Mouse (Mus musculus): Measurements from ENCODE around the gene Hyal2. TPM values are rescaled to one million over a fixed set of nuclear protein-coding genes. Genes with fewer than 3 reads are reported as not detected.
A peak's percentile ranks its signal among the peaks of the same experiment; 100 is the strongest.

Gene Hyal2
- polyA plus RNA-seq, 1 experiment from 2014 or later: 155 TPM

- no peak overlapping the region; the same call in 1 of the 2 replicates for H3K4me2 ChIP-seq (ENCODE audit: low read depth, severe bottlenecking)
Measured at GRCm38 (mm10) chr9:107577871-107578270, 10.1 kb downstream of the Hyal2 start.

DNA sequence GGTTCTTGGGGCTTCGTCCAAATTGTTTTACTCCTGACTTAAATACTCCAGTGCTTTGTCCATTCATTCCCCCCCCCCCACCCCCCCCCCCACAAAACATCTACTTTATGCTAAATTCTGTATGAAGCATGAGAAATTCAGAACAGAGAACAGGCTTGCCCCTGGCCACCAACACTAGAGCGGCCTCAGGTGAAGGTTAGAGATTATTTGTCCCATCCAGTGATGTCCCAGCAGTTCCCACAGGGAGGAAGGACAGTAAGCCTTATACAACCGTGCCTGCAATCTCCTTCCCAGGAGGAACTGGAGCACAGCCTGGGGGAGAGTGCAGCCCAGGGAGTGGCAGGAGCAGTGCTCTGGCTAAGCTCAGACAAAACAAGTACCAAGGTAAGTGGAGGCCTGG, 10.8 kb downstream of the Hyal2 start, which contains the start of gene Naa80:
Gene Naa80 (plus strand): TSS at position 301 of the 400 bp plus-strand sequence.
- DNase-seq (ENCODE audit: low spot score) (no peak), ATAC-seq (ENCODE audit: insufficient number of reproducible peaks, low FRiP score, low TSS enrichment, low read depth) (no peak)
- Histone ChIP-seq H3K9ac (ENCODE audit: low read length) (no peak within 1 kb of the TSS), H3K4me1 (ENCODE audit: control insufficient read depth, insufficient read depth, low read length) (peaks cover 24% of the 10 kb centered on the region), H3K36me3 (ENCODE audit: control insufficient read depth, insufficient read depth, low read length) (peaks cover 10% of the 10 kb centered on the region), H3K27ac (replicated peaks; ENCODE audit: low read depth, low read length) (no peak within 1 kb of the TSS), H3K27me3 (ENCODE audit: control insufficient read depth, insufficient read depth, low read length) (no peaks in the 10 kb centered on the region), H3K4me3 (ENCODE audit: low read depth, low read length) (no peak within 1 kb of the TSS), H3K9me3 (ENCODE audit: control insufficient read depth, low read length) (no peaks in the 10 kb centered on the region), H3K4me2 (ENCODE audit: low read depth, severe bottlenecking) (no peak within 1 kb of the TSS; the same call in 1 of the 2 replicates)
- 72% methylated on average over 3 of the region's 3 CpGs for whole genome bisulfite sequencing

More at GRCm38 (mm10) chr9:107577871-107578270, 10.1 kb downstream of the Hyal2 start:
- no peaks in the 10 kb centered on the region for H3K27me3 ChIP-seq (ENCODE audit: control insufficient read depth, insufficient read depth, low read length)
- H3K9ac ChIP-seq (ENCODE audit: low read length): no peak overlapping the region
- no peak overlapping the region for H3K4me3 ChIP-seq (ENCODE audit: low read depth, low read length)
- H3K27ac ChIP-seq (replicated peaks; ENCODE audit: low read depth, low read length): no peak overlapping the region
- DNase-seq (ENCODE audit: low spot score) (no peak), ATAC-seq (ENCODE audit: insufficient number of reproducible peaks, low FRiP score, low TSS enrichment, low read depth) (no peak)
- peaks cover 4% of the 10 kb centered on the region for H3K36me3 ChIP-seq (ENCODE audit: control insufficient read depth, insufficient read depth, low read length)
- 94% methylated on average over 10 of the region's 10 CpGs for WGBS
- H3K4me1 ChIP-seq (ENCODE audit: control insufficient read depth, insufficient read depth, low read length): peaks cover 24% of the 10 kb centered on the region
- H3K9me3 ChIP-seq (ENCODE audit: control insufficient read depth, low read length): no peaks in the 10 kb centered on the region

GRCm38 (mm10) chr9:107579023-107579900, 11.5 kb downstream of the Hyal2 start:
- H3K27me3 ChIP-seq (ENCODE audit: control insufficient read depth, insufficient read depth, low read length): no peaks in the 10 kb centered on the region
- no peak overlapping the region for H3K27ac ChIP-seq (replicated peaks; ENCODE audit: low read depth, low read length)
- no peak for ATAC-seq (ENCODE audit: insufficient number of reproducible peaks, low FRiP score, low TSS enrichment, low read depth)
- H3K4me3 ChIP-seq (ENCODE audit: low read depth, low read length): no peak overlapping the region
- no peak for DNase-seq (ENCODE audit: low spot score)
- H3K9ac ChIP-seq (ENCODE audit: low read length): no peak overlapping the region
- no peak overlapping the region for H3K4me2 ChIP-seq (ENCODE audit: low read depth, severe bottlenecking)
- H3K4me1 ChIP-seq (ENCODE audit: control insufficient read depth, insufficient read depth, low read length): peaks cover 24% of the 10 kb centered on the region
- peaks cover 7% of the 10 kb centered on the region for H3K36me3 ChIP-seq (ENCODE audit: control insufficient read depth, insufficient read depth, low read length)
- H3K9me3 ChIP-seq (ENCODE audit: control insufficient read depth, low read length): no peaks in the 10 kb centered on the region
- 97% methylated on average over 14 of the region's 14 CpGs for WGBS

DNA sequence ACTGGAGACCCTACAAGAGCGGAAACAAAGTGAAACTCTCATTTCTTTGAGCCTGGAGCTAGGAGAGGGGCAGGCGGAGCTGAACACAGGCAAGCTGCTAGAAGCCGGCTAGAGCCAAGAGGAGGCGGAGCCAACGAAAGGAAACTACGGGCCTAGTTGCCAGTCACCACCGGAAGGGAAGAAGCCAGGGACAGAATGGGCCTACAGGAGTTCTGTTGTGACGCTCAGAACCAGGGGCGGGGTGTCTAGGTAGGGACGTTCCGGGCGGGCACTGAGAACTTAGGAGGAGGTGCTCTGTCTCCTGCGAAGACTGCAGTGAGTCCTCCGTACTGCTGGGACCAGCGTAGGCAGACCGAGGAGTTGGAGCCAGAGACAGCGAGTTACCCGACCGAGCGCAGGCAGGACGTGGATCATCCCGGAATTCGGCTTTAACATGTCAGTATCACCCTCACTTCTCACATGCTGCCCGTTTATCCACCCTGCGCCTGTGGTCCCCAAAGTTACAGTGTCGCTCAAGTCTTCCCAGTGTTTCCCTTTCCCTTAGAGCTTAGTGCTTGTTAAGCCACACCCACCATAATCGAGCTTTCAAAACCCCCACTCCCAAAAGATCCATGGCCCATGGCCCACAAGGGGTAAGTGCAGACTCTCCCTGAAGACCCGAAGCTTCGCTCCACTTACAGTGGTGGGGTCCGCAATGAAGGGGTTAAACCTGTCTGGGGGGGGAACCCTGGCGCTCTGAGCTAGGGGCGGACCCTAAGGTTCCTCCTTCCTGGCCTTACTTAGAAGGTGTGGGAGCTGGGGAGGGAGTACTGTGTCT, 13.0 kb downstream of the Hyal2 start, which contains the start of gene Hyal3:
Gene Hyal3 (plus strand): TSS at position 318 of the 817 bp plus-strand sequence.
- Histone ChIP-seq H3K27me3 (ENCODE audit: control insufficient read depth, insufficient read depth, low read length) (no peaks in the 10 kb centered on the region), H3K9ac (ENCODE audit: low read length) (peak within 1 kb of the TSS; percentile 82), H3K4me1 (ENCODE audit: control insufficient read depth, insufficient read depth, low read length) (peaks cover 24% of the 10 kb centered on the region), H3K36me3 (ENCODE audit: control insufficient read depth, insufficient read depth, low read length) (peaks cover 7% of the 10 kb centered on the region), H3K4me2 (ENCODE audit: low read depth, severe bottlenecking) (peak within 1 kb of the TSS; percentile 95), H3K9me3 (ENCODE audit: control insufficient read depth, low read length) (no peaks in the 10 kb centered on the region), H3K27ac (replicated peaks; ENCODE audit: low read depth, low read length) (peak within 1 kb of the TSS; percentile 88), H3K4me3 (ENCODE audit: low read depth, low read length) (peak within 1 kb of the TSS; percentile 64)
- DNase-seq (ENCODE audit: low spot score): peak; percentile 85
- 0% methylated on average over 32 of the region's 32 CpGs for WGBS
- peak; percentile 36; the same call in 1 of the 2 replicates for ATAC-seq (ENCODE audit: insufficient number of reproducible peaks, low FRiP score, low TSS enrichment, low read depth)

DNA sequence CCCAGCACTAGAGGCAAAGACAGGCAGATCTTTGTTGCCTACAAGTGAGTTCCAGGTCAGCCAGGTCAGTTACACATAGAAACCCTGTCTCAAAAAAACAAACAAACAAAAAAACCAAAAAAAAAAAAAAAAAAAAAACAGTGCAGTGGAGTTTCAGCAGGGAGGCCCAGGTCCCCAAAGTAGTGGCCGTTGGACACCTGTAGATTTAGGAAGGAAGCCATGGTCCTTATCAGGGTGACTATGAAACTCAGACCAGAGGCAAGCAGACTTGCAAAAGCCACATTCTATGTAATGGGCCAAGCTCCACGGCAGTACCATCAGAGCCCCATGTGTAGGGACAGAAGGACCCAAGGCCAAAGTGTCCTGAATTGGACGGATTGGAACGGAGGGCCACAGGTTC, 13.8 kb downstream of the Hyal2 start:
- Histone ChIP-seq H3K27me3 (ENCODE audit: control insufficient read depth, insufficient read depth, low read length) (no peaks in the 10 kb centered on the region), H3K36me3 (ENCODE audit: control insufficient read depth, insufficient read depth, low read length) (peaks cover 7% of the 10 kb centered on the region), H3K4me1 (ENCODE audit: control insufficient read depth, insufficient read depth, low read length) (peaks cover 18% of the 10 kb centered on the region), H3K4me3 (ENCODE audit: low read depth, low read length) (peak overlapping the region; percentile 64), H3K4me2 (ENCODE audit: low read depth, severe bottlenecking) (peak overlapping the region; percentile 95), H3K9me3 (ENCODE audit: control insufficient read depth, low read length) (no peaks in the 10 kb centered on the region), H3K27ac (replicated peaks; ENCODE audit: low read depth, low read length) (no peak overlapping the region), H3K9ac (ENCODE audit: low read length) (peak overlapping the region; percentile 82; the same call in 1 of the 2 replicates)
- 75% methylated on average over 4 of the region's 4 CpGs for WGBS
- ATAC-seq (ENCODE audit: insufficient number of reproducible peaks, low FRiP score, low TSS enrichment, low read depth): no peak
- DNase-seq (ENCODE audit: low spot score): no peak

DNA sequence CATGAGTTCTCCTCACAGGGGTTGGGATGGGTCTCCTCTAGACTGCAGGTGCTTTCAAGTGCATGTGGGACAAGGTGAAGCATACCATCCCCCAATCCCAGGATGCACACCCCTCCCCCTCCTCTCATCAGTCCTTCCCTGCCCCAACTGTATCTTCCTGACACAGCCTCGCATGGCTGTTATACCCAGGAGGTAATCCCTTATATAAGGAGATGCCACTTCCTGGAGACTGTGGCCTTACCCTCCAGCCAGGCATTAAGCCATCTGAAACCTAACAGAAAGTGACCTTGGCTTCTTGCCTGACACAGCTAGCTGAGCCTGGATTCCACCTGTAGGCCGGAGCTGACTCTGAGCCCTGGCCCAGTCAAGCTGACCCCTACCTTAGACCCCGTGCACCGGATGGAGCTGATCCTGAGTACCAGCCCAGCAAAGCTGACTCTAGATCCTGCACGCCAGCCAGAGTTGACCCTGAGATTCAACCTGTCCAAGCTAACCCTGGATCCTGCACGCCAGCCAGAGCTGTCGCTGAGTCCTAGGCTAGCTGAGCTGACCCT, 14.8 kb downstream of the Hyal2 start:
- H3K4me3 ChIP-seq (ENCODE audit: low read depth, low read length): no peak overlapping the region
- no peak overlapping the region for H3K4me2 ChIP-seq (ENCODE audit: low read depth, severe bottlenecking)
- H3K9ac ChIP-seq (ENCODE audit: low read length): no peak overlapping the region
- DNase-seq (ENCODE audit: low spot score): no peak
- H3K4me1 ChIP-seq (ENCODE audit: control insufficient read depth, insufficient read depth, low read length): peaks cover 9% of the 10 kb centered on the region
- no peak for ATAC-seq (ENCODE audit: insufficient number of reproducible peaks, low FRiP score, low TSS enrichment, low read depth)
- peaks cover 7% of the 10 kb centered on the region for H3K36me3 ChIP-seq (ENCODE audit: control insufficient read depth, insufficient read depth, low read length)
- H3K9me3 ChIP-seq (ENCODE audit: control insufficient read depth, low read length): no peaks in the 10 kb centered on the region
- no peaks in the 10 kb centered on the region for H3K27me3 ChIP-seq (ENCODE audit: control insufficient read depth, insufficient read depth, low read length)
- WGBS: 92% methylated on average over 7 of the region's 7 CpGs
- no peak overlapping the region for H3K27ac ChIP-seq (replicated peaks; ENCODE audit: low read depth, low read length)

- DNase-seq (ENCODE audit: low spot score) (no peak), ATAC-seq (ENCODE audit: insufficient number of reproducible peaks, low FRiP score, low TSS enrichment, low read depth) (no peak)
- Histone ChIP-seq H3K36me3 (ENCODE audit: control insufficient read depth, insufficient read depth, low read length) (peaks cover 7% of the 10 kb centered on the region), H3K27me3 (ENCODE audit: control insufficient read depth, insufficient read depth, low read length) (no peaks in the 10 kb centered on the region), H3K4me2 (ENCODE audit: low read depth, severe bottlenecking) (no peak overlapping the region), H3K4me1 (ENCODE audit: control insufficient read depth, insufficient read depth, low read length) (peaks cover 5% of the 10 kb centered on the region), H3K27ac (replicated peaks; ENCODE audit: low read depth, low read length) (no peak overlapping the region), H3K9ac (ENCODE audit: low read length) (no peak overlapping the region), H3K4me3 (ENCODE audit: low read depth, low read length) (no peak overlapping the region), H3K9me3 (ENCODE audit: control insufficient read depth, low read length) (no peaks in the 10 kb centered on the region)
- WGBS: 94% methylated on average over 14 of the region's 14 CpGs
Measured at GRCm38 (mm10) chr9:107583174-107583573, 15.4 kb downstream of the Hyal2 start.

- Histone ChIP-seq H3K4me2 (ENCODE audit: low read depth, severe bottlenecking) (no peak overlapping the region), H3K9me3 (ENCODE audit: control insufficient read depth, low read length) (no peaks in the 10 kb centered on the region), H3K9ac (ENCODE audit: low read length) (no peak overlapping the region), H3K36me3 (ENCODE audit: control insufficient read depth, insufficient read depth, low read length) (peaks cover 21% of the 10 kb centered on the region), H3K4me3 (ENCODE audit: low read depth, low read length) (no peak overlapping the region), H3K27me3 (ENCODE audit: control insufficient read depth, insufficient read depth, low read length) (no peaks in the 10 kb centered on the region), H3K27ac (replicated peaks; ENCODE audit: low read depth, low read length) (no peak overlapping the region), H3K4me1 (ENCODE audit: control insufficient read depth, insufficient read depth, low read length) (peaks cover 4% of the 10 kb centered on the region)
- DNase-seq (ENCODE audit: low spot score): no peak
- no peak for ATAC-seq (ENCODE audit: insufficient number of reproducible peaks, low FRiP score, low TSS enrichment, low read depth)
- WGBS: 90% methylated on average over 5 of the region's 5 CpGs
Measured at GRCm38 (mm10) chr9:107586504-107586903, 18.8 kb downstream of the Hyal2 start.

Measured in limb, embryonic 11.5 days (tissue).